Mouse (Mus musculus) Patski (cell line): Measurements from ENCODE around the gene Ripply3. TPM values are rescaled to one million over a fixed set of nuclear protein-coding genes. Genes with fewer than 3 reads are reported as not detected.

Source experiments
- ATAC-seq: fragments of 100-300 bp; one replicate; pipeline ENCODE4 v1.8.0; 2021
- CTCF ChIA-PET: fragments of 350-600 bp; sonication (Branson Sonifier 250); formaldehyde crosslinking; loops from one replicate; lab custom pipeline; 2022; ENCODE audit warnings: inconsistent platforms; lab: Charles Lee
- POLR2A ChIA-PET: fragments of 350-600 bp; sonication (Branson Sonifier 250); formaldehyde crosslinking; loops from one replicate; lab custom pipeline; 2022; ENCODE audit warnings: antibody characterized with exemption, inconsistent platforms; lab: Charles Lee
- DNase-seq: peaks from one replicate; pipeline ENCODE4 v3.0.0-alpha.2; 2011; ENCODE audit warnings: low read depth, low spot score
- H3K27me3 ChIP-seq: fragments of 371-371 bp; one replicate; pipeline ENCODE4 v1.5.1; 2021
- CTCF ChIP-seq: fragments of 100-300 bp; IDR thresholded peaks from one replicate; pipeline ENCODE4 v1.5.1; 2021
- in situ Hi-C: fragments of 300-500 bp; cut with MboI; formaldehyde crosslinking; loops from 3 replicates; pipeline ENCODE4 v1.11.1; 2018; ENCODE audit warnings: low pct_unique_long_range_greater_than_20kb, mixed read lengths
- polyA plus RNA-seq: library from polyadenylated mRNA; unstranded; gene quantifications from one replicate; pipeline ENCODE4 v1.2.3, GENCODE M21; 2021

The Ripply3 gene
- polyA plus RNA-seq, 1 experiment from 2014 or later: not detected

GRCm38 (mm10) chr16:94370173-94370914 lies 42.1 kb downstream of the Ripply3 start, which contains the start of gene Ttc3:
Gene Ttc3, plus strand, starts transcription at chr16:94370618.
- TF ChIP-seq CTCF: no peak

GRCm38 (mm10) chr16:94370915-94371300 lies 42.7 kb downstream of the Ripply3 start:
- POLR2A ChIA-PET: interaction anchor here (1.2 kb wide), 1 partner anchor 57 kb away, joined by 3 read pairs; the partner anchor contains the start of gene Hlcs
- CTCF ChIA-PET: no interaction called here
- peak; percentile 70 for ATAC-seq
- no peaks in the 10 kb centered on the region for H3K27me3 ChIP-seq
- in situ Hi-C loops: no loop called here
- TF ChIP-seq CTCF: no peak
- no peak for DNase-seq

More at GRCm38 (mm10) chr16:94370173-94370914, 42.1 kb downstream of the Ripply3 start, which contains the start of gene Ttc3:
- ChIA-PET POLR2A (interaction anchor here (0.5 to 2.0 kb wide), 2 partner anchors 39 to 56 kb away, joined by 3 to 8 read pairs; partner anchors contain the start of gene Hlcs), CTCF (interaction anchor here (1.3 to 1.7 kb wide), 2 partner anchors 39 to 56 kb away, joined by 5 to 6 read pairs; partner anchors contain the start of gene Hlcs)
- no peaks in the 10 kb centered on the region for H3K27me3 ChIP-seq
- in situ Hi-C loops: no loop called here
- DNase-seq (no peak), ATAC-seq (peak; percentile 81)

- DNase-seq (no peak), ATAC-seq (peak; percentile 67)
- POLR2A ChIA-PET: interaction anchor here (1.0 to 1.2 kb wide), 2 partner anchors 22 to 58 kb away, joined by 3 to 5 read pairs; partner anchors contain the start of gene Hlcs
- TF ChIP-seq CTCF: no peak
- in situ Hi-C loops: no loop called here
- H3K27me3 ChIP-seq: no peaks in the 10 kb centered on the region
- CTCF ChIA-PET: interaction anchor here (0.6 kb wide), 1 partner anchor 13 kb away, joined by 3 read pairs; no protein-coding TSS in a partner anchor
Measured at GRCm38 (mm10) chr16:94371301-94371931, 43.2 kb downstream of the Ripply3 start, which contains the start of gene Pigp. Gene Pigp, minus strand, starts transcription at chr16:94371842.

GRCm38 (mm10) chr16:94379386-94379785 lies 51.2 kb downstream of the Ripply3 start:
- H3K27me3 ChIP-seq: no peaks in the 10 kb centered on the region
- POLR2A ChIA-PET: no interaction called here
- no peak for DNase-seq
- in situ Hi-C loops: no loop called here
- CTCF ChIA-PET: interaction anchor here (1.3 kb wide), 1 partner anchor 20 kb away, joined by 3 read pairs; no protein-coding TSS in a partner anchor
- no peak for ATAC-seq
- TF ChIP-seq CTCF: no peak

- POLR2A ChIA-PET: no interaction called here
- no peak for TF ChIP-seq CTCF
- CTCF ChIA-PET: interaction anchor here (1.5 kb wide), 1 partner anchor 51 kb away, joined by 3 read pairs; no protein-coding TSS in a partner anchor
- in situ Hi-C loops: no loop called here
- DNase-seq (no peak), ATAC-seq (no peak)
- no peaks in the 10 kb centered on the region for H3K27me3 ChIP-seq
Measured at GRCm38 (mm10) chr16:94383277-94383676, 55.1 kb downstream of the Ripply3 start.

Other genes with a start within 250 kb of the Ripply3 start
- gene Sim2, start 243.5 kb upstream of the Ripply3 start, polyA plus RNA-seq: 0.32 TPM
- gene Hlcs, start 14.8 kb upstream of the Ripply3 start, polyA plus RNA-seq: 15.3 TPM
- gene Ttc3, start 42.2 kb downstream of the Ripply3 start, polyA plus RNA-seq: 119 TPM
- 88.2 TPM for gene Pigp, start 43.4 kb downstream of the Ripply3 start, polyA plus RNA-seq
- gene Vps26c, start 198.4 kb downstream of the Ripply3 start, polyA plus RNA-seq: 61.3 TPM
- gene Dyrk1a, start 241.6 kb downstream of the Ripply3 start, polyA plus RNA-seq: 27.3 TPM